Mouse (Mus musculus): Measurements from ENCODE around the gene Gm17387.

DNA sequence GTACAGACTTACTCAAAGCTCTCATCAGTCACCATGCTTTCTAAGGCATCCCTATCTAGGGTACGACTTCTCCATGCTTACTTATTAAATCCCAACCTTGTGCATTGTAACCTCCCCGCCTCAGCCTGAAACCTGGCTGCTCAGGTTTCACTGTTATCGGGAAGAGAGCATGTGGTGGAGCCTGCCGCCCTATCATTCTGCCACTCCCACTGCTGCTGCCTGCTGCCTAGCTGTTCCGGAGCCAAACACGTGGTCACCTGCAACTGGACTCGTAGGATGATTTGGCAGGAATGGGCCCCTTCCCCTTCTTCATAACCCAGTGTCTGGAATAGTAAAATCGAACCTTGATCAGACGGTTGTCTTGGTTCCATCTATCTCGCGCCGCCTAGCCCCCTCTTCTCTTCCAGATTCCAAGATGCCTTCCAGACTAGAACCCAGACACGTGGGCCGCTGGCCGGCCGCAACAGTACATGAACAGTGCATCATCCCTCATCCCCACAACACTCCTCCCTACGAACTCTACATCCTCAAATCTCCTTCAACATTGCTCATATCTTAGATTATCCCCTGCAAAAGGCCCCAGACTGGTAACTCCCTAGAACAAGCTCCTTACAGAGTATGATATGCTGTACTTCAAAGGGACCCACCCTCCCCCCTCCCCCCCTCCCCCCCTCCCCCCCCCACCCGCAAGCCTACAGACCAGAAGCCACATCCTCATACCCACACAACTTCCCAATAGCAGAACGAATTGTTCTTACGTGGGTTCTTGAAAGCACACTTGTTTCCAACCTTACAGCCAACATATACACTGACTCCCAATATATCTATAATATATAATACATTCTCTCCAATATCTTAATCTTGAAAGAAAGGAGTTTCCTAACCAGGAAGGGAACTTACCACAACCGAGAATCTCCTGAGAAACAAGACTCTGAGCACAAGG is 9.4 kb downstream of the Gm17387 start:
- TF ChIP-seq CTCF (IDR thresholded peaks at IDR 0.05) (no peak), EP300 (IDR thresholded peaks at IDR 0.05) (no peak)
